Mouse (Mus musculus): ENCODE measurements around the gene Ttll11. TPM values are rescaled to one million over a fixed set of nuclear protein-coding genes. Genes with fewer than 3 reads are reported as not detected.

Ttll11 gene
- polyA plus RNA-seq, 1 experiment from 2014 or later, result 4.9 TPM

- Histone ChIP-seq H3K4me1 (ENCODE audit: control insufficient read depth, insufficient read depth, low read length) (peaks cover 9% of the 10 kb centered on the region), H3K27ac (ENCODE audit: low read length) (no peak overlapping the region), H3K9ac (ENCODE audit: low read depth, low read length) (no peak overlapping the region), H3K36me3 (ENCODE audit: control insufficient read depth, insufficient read depth, low read length) (no peaks in the 10 kb centered on the region), H3K9me3 (replicated peaks; ENCODE audit: control insufficient read depth, low read length, poor library complexity, severe bottlenecking) (no peaks in the 10 kb centered on the region), H3K4me3 (ENCODE audit: low read depth, low read length) (no peak overlapping the region), H3K4me2 (ENCODE audit: low read length) (no peak overlapping the region), H3K27me3 (ENCODE audit: control insufficient read depth, insufficient read depth, low read depth, low read length) (no peaks in the 10 kb centered on the region)
- 75% methylated on average over 5 of the region's 5 CpGs for WGBS
- no peak for ATAC-seq
Measured at GRCm38 (mm10) chr2:35816056-35816661, 163.6 kb downstream of the Ttll11 start.

DNA sequence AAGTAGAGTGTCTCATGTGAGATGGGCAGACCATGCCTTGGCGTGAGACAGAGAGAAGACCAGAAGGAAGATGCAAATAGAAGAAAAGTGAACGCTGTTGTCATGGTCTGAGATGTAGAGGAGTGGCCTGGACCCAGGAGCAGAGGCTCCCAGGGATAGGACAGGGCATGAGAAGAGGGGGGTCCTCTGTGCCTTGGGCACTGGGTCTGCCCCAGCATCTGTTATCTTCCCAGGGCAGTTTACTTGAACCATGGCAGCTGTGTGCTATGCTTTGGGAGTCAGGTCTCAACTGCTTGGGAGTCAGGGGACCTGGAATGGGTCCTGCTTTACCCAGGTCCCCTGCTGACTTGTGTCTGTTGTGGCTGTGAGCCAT lies 167.2 kb downstream of the Ttll11 start:
- no peak overlapping the region for H3K4me3 ChIP-seq (ENCODE audit: low read depth, low read length)
- 63% methylated on average over 2 of the region's 2 CpGs for WGBS
- H3K9me3 ChIP-seq (replicated peaks; ENCODE audit: control insufficient read depth, low read length, poor library complexity, severe bottlenecking), result no peaks in the 10 kb centered on the region
- H3K27me3 ChIP-seq (ENCODE audit: control insufficient read depth, insufficient read depth, low read depth, low read length), result no peaks in the 10 kb centered on the region
- no peaks in the 10 kb centered on the region for H3K36me3 ChIP-seq (ENCODE audit: control insufficient read depth, insufficient read depth, low read length)
- peak; percentile 3; the same call in 1 of the 2 replicates for ATAC-seq
- H3K4me1 ChIP-seq (ENCODE audit: control insufficient read depth, insufficient read depth, low read length), result peaks cover 19% of the 10 kb centered on the region
- H3K9ac ChIP-seq (ENCODE audit: low read depth, low read length), result no peak overlapping the region
- H3K4me2 ChIP-seq (ENCODE audit: low read length), result no peak overlapping the region
- no peak overlapping the region for H3K27ac ChIP-seq (ENCODE audit: low read length)

DNA sequence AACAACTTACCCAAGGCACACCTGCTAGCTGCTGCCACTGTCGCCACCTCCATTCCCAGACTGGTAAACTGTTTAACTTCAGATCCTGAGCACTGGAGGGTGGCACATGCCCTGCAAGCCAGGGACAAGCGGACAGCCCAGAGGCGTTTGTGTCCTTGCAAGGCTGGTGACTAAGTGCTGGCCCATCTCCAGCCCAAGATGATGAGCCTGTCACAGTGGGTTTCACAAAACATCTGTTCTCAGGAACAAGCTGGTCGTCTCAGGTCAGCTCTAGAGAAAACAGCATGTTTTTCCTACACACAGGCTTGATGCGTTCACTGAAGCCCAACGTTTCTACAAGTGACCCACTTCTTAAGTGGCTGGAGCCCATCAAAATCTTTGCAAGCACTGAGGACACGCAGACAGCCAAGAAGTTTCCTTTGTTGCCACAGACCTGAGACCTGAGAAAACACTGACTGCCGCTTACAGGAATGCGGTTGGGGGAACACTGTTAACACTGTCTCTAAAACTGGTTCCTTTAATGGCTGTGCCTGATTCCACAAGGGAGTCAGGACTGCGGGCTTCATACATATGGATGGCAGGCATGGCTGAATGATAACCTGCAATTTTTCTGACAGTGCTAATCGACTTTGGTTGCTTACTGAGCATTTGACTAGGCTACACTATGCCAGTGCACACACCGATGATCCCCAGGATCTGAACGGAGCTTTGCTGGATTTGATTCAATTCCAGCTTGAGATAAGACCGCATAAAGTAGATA lies 167.7 kb downstream of the Ttll11 start:
- WGBS, result 60% methylated on average over 14 of the region's 14 CpGs
- H3K4me1 ChIP-seq (ENCODE audit: control insufficient read depth, insufficient read depth, low read length), result peaks cover 19% of the 10 kb centered on the region
- no peaks in the 10 kb centered on the region for H3K36me3 ChIP-seq (ENCODE audit: control insufficient read depth, insufficient read depth, low read length)
- H3K4me3 ChIP-seq (ENCODE audit: low read depth, low read length), result no peak overlapping the region
- peak; percentile 63 for ATAC-seq
- H3K27me3 ChIP-seq (ENCODE audit: control insufficient read depth, insufficient read depth, low read depth, low read length), result no peaks in the 10 kb centered on the region
- H3K9me3 ChIP-seq (replicated peaks; ENCODE audit: control insufficient read depth, low read length, poor library complexity, severe bottlenecking), result no peaks in the 10 kb centered on the region
- H3K4me2 ChIP-seq (ENCODE audit: low read length), result no peak overlapping the region
- no peak overlapping the region for H3K9ac ChIP-seq (ENCODE audit: low read depth, low read length)
- H3K27ac ChIP-seq (ENCODE audit: low read length), result no peak overlapping the region

DNA sequence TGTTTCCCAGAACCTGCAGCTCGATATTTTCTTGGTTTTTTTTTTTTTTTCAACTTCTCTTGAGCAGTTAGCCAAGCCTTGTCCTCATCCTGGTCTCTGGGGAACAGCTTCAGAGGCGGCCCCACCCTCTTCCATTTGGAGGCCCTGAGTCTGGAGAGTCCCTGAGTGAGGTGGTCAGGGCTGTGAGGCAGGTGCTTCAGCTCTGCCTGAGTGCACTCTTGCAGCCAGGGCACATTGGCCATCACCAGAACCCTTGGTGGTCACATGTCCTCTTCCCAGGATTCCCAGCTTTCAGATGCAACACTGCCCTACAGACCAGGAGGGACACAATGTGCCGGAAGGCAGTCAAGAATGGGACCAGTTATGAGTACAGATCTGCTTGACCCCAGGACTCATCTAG lies 169.7 kb downstream of the Ttll11 start:
- Histone ChIP-seq H3K4me2 (ENCODE audit: low read length) (no peak overlapping the region), H3K36me3 (ENCODE audit: control insufficient read depth, insufficient read depth, low read length) (no peaks in the 10 kb centered on the region), H3K4me1 (ENCODE audit: control insufficient read depth, insufficient read depth, low read length) (peaks cover 19% of the 10 kb centered on the region), H3K27ac (ENCODE audit: low read length) (no peak overlapping the region), H3K9me3 (replicated peaks; ENCODE audit: control insufficient read depth, low read length, poor library complexity, severe bottlenecking) (no peaks in the 10 kb centered on the region), H3K27me3 (ENCODE audit: control insufficient read depth, insufficient read depth, low read depth, low read length) (no peaks in the 10 kb centered on the region), H3K9ac (ENCODE audit: low read depth, low read length) (no peak overlapping the region), H3K4me3 (ENCODE audit: low read depth, low read length) (no peak overlapping the region)
- WGBS, result 79% methylated on average over 3 of the region's 3 CpGs
- no peak for ATAC-seq

- Histone ChIP-seq H3K27ac (ENCODE audit: low read length) (no peak overlapping the region), H3K36me3 (ENCODE audit: control insufficient read depth, insufficient read depth, low read length) (no peaks in the 10 kb centered on the region), H3K9me3 (replicated peaks; ENCODE audit: control insufficient read depth, low read length, poor library complexity, severe bottlenecking) (no peaks in the 10 kb centered on the region), H3K4me3 (ENCODE audit: low read depth, low read length) (no peak overlapping the region), H3K27me3 (ENCODE audit: control insufficient read depth, insufficient read depth, low read depth, low read length) (no peaks in the 10 kb centered on the region), H3K4me2 (ENCODE audit: low read length) (no peak overlapping the region), H3K4me1 (ENCODE audit: control insufficient read depth, insufficient read depth, low read length) (peaks cover 19% of the 10 kb centered on the region), H3K9ac (ENCODE audit: low read depth, low read length) (no peak overlapping the region)
- peak; percentile 49; the same call in 1 of the 2 replicates for ATAC-seq
- WGBS, result 19% methylated on average over 3 of the region's 3 CpGs
Measured at GRCm38 (mm10) chr2:35809141-35809540, 170.6 kb downstream of the Ttll11 start.

GRCm38 (mm10) chr2:35805881-35806280 lies 173.8 kb downstream of the Ttll11 start:
- H3K36me3 ChIP-seq (ENCODE audit: control insufficient read depth, insufficient read depth, low read length), result no peaks in the 10 kb centered on the region
- H3K4me1 ChIP-seq (ENCODE audit: control insufficient read depth, insufficient read depth, low read length), result peaks cover 9% of the 10 kb centered on the region
- H3K4me2 ChIP-seq (ENCODE audit: low read length), result no peak overlapping the region
- no peak overlapping the region for H3K4me3 ChIP-seq (ENCODE audit: low read depth, low read length)
- no peaks in the 10 kb centered on the region for H3K27me3 ChIP-seq (ENCODE audit: control insufficient read depth, insufficient read depth, low read depth, low read length)
- no peaks in the 10 kb centered on the region for H3K9me3 ChIP-seq (replicated peaks; ENCODE audit: control insufficient read depth, low read length, poor library complexity, severe bottlenecking)
- ATAC-seq, result no peak
- 63% methylated on average over 13 of the region's 13 CpGs for WGBS
- no peak overlapping the region for H3K9ac ChIP-seq (ENCODE audit: low read depth, low read length)
- no peak overlapping the region for H3K27ac ChIP-seq (ENCODE audit: low read length)

DNA sequence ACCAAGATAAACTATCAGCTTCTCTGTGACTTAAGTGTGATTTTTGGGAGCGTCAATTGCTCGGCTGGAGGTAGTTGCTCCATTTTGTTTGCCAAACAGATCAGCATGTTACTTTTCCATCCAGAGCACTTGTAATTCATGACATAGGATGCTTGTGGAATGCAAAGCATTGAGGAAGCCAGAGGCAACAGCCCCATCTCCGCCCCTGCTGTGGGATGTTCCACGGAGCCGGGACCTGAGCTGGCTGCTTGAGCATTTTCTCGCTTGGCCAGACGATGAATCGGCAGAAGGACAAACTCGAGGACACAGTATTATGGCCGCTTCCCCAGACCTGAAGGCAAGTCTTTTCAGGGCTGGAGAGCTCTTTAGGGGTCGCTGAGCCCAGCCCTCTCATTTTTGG lies 176.6 kb downstream of the Ttll11 start:
- WGBS, result 75% methylated on average over 11 of the region's 11 CpGs
- no peaks in the 10 kb centered on the region for H3K36me3 ChIP-seq (ENCODE audit: control insufficient read depth, insufficient read depth, low read length)
- no peak overlapping the region for H3K9ac ChIP-seq (ENCODE audit: low read depth, low read length)
- H3K27me3 ChIP-seq (ENCODE audit: control insufficient read depth, insufficient read depth, low read depth, low read length), result no peaks in the 10 kb centered on the region
- H3K9me3 ChIP-seq (replicated peaks; ENCODE audit: control insufficient read depth, low read length, poor library complexity, severe bottlenecking), result no peaks in the 10 kb centered on the region
- H3K4me1 ChIP-seq (ENCODE audit: control insufficient read depth, insufficient read depth, low read length), result no peaks in the 10 kb centered on the region
- no peak overlapping the region for H3K27ac ChIP-seq (ENCODE audit: low read length)
- no peak overlapping the region for H3K4me2 ChIP-seq (ENCODE audit: low read length)
- ATAC-seq, result no peak
- H3K4me3 ChIP-seq (ENCODE audit: low read depth, low read length), result no peak overlapping the region

DNA sequence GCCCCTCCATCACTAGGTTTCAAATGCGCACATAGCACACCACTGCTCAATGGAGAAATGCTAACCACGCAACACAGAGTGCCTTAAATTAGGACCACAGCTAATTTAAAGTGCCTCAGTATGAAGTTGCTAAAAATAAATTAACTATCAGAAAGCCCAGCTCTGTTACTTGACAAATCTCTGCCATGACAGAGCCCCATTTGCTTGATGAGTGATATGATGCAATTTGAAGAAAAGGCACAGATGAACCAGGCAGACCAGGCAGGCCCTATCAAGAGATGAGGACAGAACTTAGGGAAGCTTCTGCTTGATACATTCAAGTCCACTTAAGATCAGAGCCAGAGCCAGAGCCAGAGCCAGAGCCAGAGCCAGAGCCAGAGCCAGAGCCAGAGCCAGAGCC lies 178.0 kb downstream of the Ttll11 start:
- H3K4me2 ChIP-seq (ENCODE audit: low read length), result no peak overlapping the region
- no peaks in the 10 kb centered on the region for H3K36me3 ChIP-seq (ENCODE audit: control insufficient read depth, insufficient read depth, low read length)
- H3K9ac ChIP-seq (ENCODE audit: low read depth, low read length), result no peak overlapping the region
- no peak for ATAC-seq
- H3K4me3 ChIP-seq (ENCODE audit: low read depth, low read length), result no peak overlapping the region
- H3K27ac ChIP-seq (ENCODE audit: low read length), result no peak overlapping the region
- H3K27me3 ChIP-seq (ENCODE audit: control insufficient read depth, insufficient read depth, low read depth, low read length), result no peaks in the 10 kb centered on the region
- no peaks in the 10 kb centered on the region for H3K4me1 ChIP-seq (ENCODE audit: control insufficient read depth, insufficient read depth, low read length)
- H3K9me3 ChIP-seq (replicated peaks; ENCODE audit: control insufficient read depth, low read length, poor library complexity, severe bottlenecking), result no peaks in the 10 kb centered on the region
- 96% methylated on average over 2 of the region's 2 CpGs for WGBS

GRCm38 (mm10) chr2:35799073-35799472 lies 180.6 kb downstream of the Ttll11 start:
- Histone ChIP-seq H3K36me3 (ENCODE audit: control insufficient read depth, insufficient read depth, low read length) (no peaks in the 10 kb centered on the region), H3K4me1 (ENCODE audit: control insufficient read depth, insufficient read depth, low read length) (no peaks in the 10 kb centered on the region), H3K9me3 (replicated peaks; ENCODE audit: control insufficient read depth, low read length, poor library complexity, severe bottlenecking) (no peaks in the 10 kb centered on the region), H3K9ac (ENCODE audit: low read depth, low read length) (no peak overlapping the region), H3K4me2 (ENCODE audit: low read length) (no peak overlapping the region), H3K27ac (ENCODE audit: low read length) (no peak overlapping the region), H3K27me3 (ENCODE audit: control insufficient read depth, insufficient read depth, low read depth, low read length) (no peaks in the 10 kb centered on the region), H3K4me3 (ENCODE audit: low read depth, low read length) (no peak overlapping the region)
- 72% methylated on average over 6 of the region's 6 CpGs for WGBS
- no peak for ATAC-seq

Data from midbrain, embryonic 16.5 days (tissue).